Mouse (Mus musculus) erythroblast, embryonic 14.5 days (primary cell): Measurements from ENCODE around the gene Lmf2. TPM values are rescaled to one million over a fixed set of nuclear protein-coding genes. Genes with fewer than 3 reads are reported as not detected.
A peak's percentile ranks its signal among the peaks of the same experiment; 100 is the strongest.

ENCODE experiments used
- H3K27me3 ChIP-seq: 2 replicates; pipeline ENCODE4 v1.6.1; 2012; ENCODE audit warnings: inconsistent platforms; ENCODE audit not compliant: control insufficient read depth
- H3K36me3 ChIP-seq: 2 replicates; pipeline ENCODE4 v1.6.1; 2012; ENCODE audit warnings: mild to moderate bottlenecking, inconsistent platforms; ENCODE audit not compliant: control insufficient read depth
- H3K4me1 ChIP-seq: 2 replicates; pipeline ENCODE4 v1.6.1; 2012; ENCODE audit warnings: inconsistent platforms; ENCODE audit not compliant: control insufficient read depth
- H3K4me3 ChIP-seq: replicated peaks from 2 replicates; pipeline ENCODE3; 2012; ENCODE audit warnings: moderate library complexity, mild to moderate bottlenecking, inconsistent platforms
- H3K9me3 ChIP-seq: 2 replicates; pipeline ENCODE4 v1.6.1; 2012; ENCODE audit warnings: low read length, inconsistent platforms, mixed read lengths; ENCODE audit not compliant: control insufficient read depth
- GATA1 ChIP-seq: IDR thresholded peaks from 2 replicates; pipeline ENCODE4 v1.6.1; 2012; ENCODE audit warnings: low read length, inconsistent platforms, mixed read lengths
- TAL1 ChIP-seq: IDR thresholded peaks from 3 replicates; pipeline ENCODE4 v1.6.1; 2012; ENCODE audit warnings: low read length, inconsistent platforms, mixed read lengths
- polyA plus RNA-seq: library from polyadenylated mRNA; stranded (reverse); fragments of >175 nt; gene quantifications from 2 replicates; pipeline ENCODE4 v1.2.3, GENCODE M21; 2012

The Lmf2 gene
- polyA plus RNA-seq, 1 experiment, result 29.8 TPM

DNA sequence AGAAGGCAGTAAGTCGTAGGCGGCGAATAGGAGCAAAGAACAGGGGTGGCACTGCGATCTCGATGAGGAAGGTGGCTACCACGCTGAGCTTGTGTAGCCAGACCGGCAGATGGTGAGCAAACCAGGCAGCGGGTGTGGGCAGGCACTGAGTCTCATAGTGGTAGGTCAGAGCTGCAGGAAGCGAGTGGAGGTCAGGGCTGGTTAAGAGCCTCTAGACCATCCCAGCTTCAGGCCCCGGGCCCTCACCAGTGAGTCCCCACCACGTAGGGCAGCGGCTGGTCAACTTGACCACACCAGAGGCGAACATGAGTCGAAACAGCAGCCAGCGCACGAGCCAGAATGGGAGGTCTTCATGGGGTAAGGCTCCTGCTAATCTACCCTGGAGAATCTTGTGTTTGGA is 1.6 kb downstream of the Lmf2 start:
- Histone ChIP-seq H3K4me3 (peak overlapping the region; percentile 97), H3K4me1 (peaks cover 43% of the 10 kb centered on the region)

GRCm38 (mm10) chr15:89352795-89353194 is 2.7 kb downstream of the Lmf2 start:
- Histone ChIP-seq H3K9me3 (no peaks in the 10 kb centered on the region), H3K36me3 (peaks cover 58% of the 10 kb centered on the region), H3K27me3 (no peaks in the 10 kb centered on the region), H3K4me1 (peaks cover 33% of the 10 kb centered on the region), H3K4me3 (no peak overlapping the region)
- no peak for TF ChIP-seq GATA1

More for the DNA sequence above, 1.6 kb downstream of the Lmf2 start:
- Histone ChIP-seq H3K27me3 (no peaks in the 10 kb centered on the region), H3K9me3 (no peaks in the 10 kb centered on the region), H3K36me3 (peaks cover 68% of the 10 kb centered on the region)
- no peak for TF ChIP-seq TAL1
- no peak for TF ChIP-seq GATA1

DNA sequence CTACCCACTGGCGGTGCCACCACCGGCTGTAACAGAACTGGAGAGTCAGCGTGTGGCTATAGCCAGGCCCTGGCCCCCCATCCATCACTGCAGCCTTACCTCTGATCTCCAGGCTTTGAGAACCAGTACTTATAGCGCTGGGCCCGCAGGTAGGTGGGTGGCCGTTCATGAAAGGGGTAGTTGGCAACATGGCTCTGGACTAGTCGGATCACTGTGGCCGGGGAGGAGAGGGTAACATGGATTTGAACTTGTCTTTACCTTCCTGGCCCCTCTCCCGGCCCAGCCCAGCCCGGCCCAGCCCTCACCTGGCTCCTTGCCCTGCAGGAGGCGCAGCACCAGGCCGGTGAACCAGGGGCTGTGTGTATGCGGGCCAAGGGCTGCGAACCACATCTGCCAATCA is 3.4 kb downstream of the Lmf2 start:
- no peaks in the 10 kb centered on the region for H3K9me3 ChIP-seq
- no peaks in the 10 kb centered on the region for H3K27me3 ChIP-seq
- no peak overlapping the region for H3K4me3 ChIP-seq
- peaks cover 51% of the 10 kb centered on the region for H3K36me3 ChIP-seq
- TF ChIP-seq TAL1, result no peak
- TF ChIP-seq GATA1, result no peak
- peaks cover 27% of the 10 kb centered on the region for H3K4me1 ChIP-seq

DNA sequence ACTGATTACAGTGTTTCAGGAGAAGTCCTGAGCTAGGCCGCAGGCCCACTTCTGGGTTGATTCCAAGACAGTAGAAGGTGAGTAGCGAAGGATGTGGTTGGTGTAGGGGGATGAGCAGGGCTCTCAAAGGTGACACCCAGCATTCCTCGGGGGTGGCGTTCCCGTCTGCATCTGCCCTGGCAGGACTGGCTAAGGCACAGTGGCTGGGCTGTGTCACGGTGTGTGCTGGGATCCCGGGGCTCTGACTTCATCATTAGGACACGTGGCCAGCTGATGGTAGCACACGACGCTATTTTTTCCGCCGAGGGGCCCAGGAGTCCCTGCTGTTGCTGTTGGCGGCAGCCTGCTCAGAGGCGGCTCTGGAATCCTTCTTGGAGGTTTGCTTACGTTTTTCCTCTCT is 4.2 kb downstream of the Lmf2 start:
- Histone ChIP-seq H3K27me3 (no peaks in the 10 kb centered on the region), H3K4me1 (peaks cover 21% of the 10 kb centered on the region), H3K36me3 (peaks cover 50% of the 10 kb centered on the region), H3K9me3 (no peaks in the 10 kb centered on the region), H3K4me3 (no peak overlapping the region)
- TF ChIP-seq TAL1, result no peak
- no peak for TF ChIP-seq GATA1

GRCm38 (mm10) chr15:89350447-89350846 is 5.0 kb downstream of the Lmf2 start:
- TF ChIP-seq GATA1 (no peak), TAL1 (no peak)
- H3K27me3 ChIP-seq, result no peaks in the 10 kb centered on the region

DNA sequence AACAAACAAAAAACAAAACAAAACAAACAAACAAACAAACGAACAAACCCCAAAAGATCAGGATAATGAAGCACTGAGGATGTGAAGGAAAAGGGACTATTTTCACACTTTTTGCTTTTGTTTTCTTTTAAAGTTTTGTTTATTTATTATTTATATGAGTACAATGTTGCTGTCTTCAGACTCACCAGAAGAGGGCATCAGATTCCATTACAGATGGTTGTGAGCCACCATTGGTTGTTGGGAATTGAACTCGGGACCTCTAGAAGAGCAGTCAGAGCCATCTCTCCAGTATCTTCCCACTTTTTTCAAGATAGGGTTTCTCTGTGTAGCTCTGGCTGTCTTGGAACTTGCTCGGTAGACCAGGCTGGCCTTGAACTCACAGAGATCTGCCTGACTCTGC is 12.1 kb downstream of the Lmf2 start:
- no peaks in the 10 kb centered on the region for H3K4me1 ChIP-seq
- no peaks in the 10 kb centered on the region for H3K9me3 ChIP-seq
- no peaks in the 10 kb centered on the region; the same call in 1 of the 2 replicates for H3K27me3 ChIP-seq
- TF ChIP-seq GATA1 (no peak), TAL1 (no peak)
- H3K4me3 ChIP-seq, result no peak overlapping the region
- H3K36me3 ChIP-seq, result no peaks in the 10 kb centered on the region

More at GRCm38 (mm10) chr15:89350447-89350846, 5.0 kb downstream of the Lmf2 start:
- no peaks in the 10 kb centered on the region for H3K9me3 ChIP-seq
- peaks cover 21% of the 10 kb centered on the region for H3K4me1 ChIP-seq
- H3K36me3 ChIP-seq, result peaks cover 50% of the 10 kb centered on the region
- no peak overlapping the region for H3K4me3 ChIP-seq

GRCm38 (mm10) chr15:89341678-89342077 is 13.8 kb downstream of the Lmf2 start:
- no peaks in the 10 kb centered on the region; the same call in 1 of the 2 replicates for H3K27me3 ChIP-seq
- no peak for TF ChIP-seq TAL1
- no peak for TF ChIP-seq GATA1
- no peak overlapping the region for H3K4me3 ChIP-seq
- no peaks in the 10 kb centered on the region for H3K9me3 ChIP-seq
- no peaks in the 10 kb centered on the region for H3K36me3 ChIP-seq
- no peaks in the 10 kb centered on the region for H3K4me1 ChIP-seq

GRCm38 (mm10) chr15:89340136-89340535 is 15.3 kb downstream of the Lmf2 start:
- Histone ChIP-seq H3K4me1 (no peaks in the 10 kb centered on the region), H3K27me3 (no peaks in the 10 kb centered on the region; the same call in 1 of the 2 replicates), H3K4me3 (no peak overlapping the region), H3K36me3 (no peaks in the 10 kb centered on the region), H3K9me3 (no peaks in the 10 kb centered on the region)
- TF ChIP-seq GATA1 (no peak), TAL1 (no peak)

- H3K9me3 ChIP-seq, result no peaks in the 10 kb centered on the region
- no peak overlapping the region for H3K4me3 ChIP-seq
- TF ChIP-seq GATA1 (no peak), TAL1 (no peak)
- no peaks in the 10 kb centered on the region for H3K36me3 ChIP-seq
- H3K27me3 ChIP-seq, result no peaks in the 10 kb centered on the region; the same call in 1 of the 2 replicates
- no peaks in the 10 kb centered on the region for H3K4me1 ChIP-seq
These were observed 15.8 kb downstream of the Lmf2 start for GRCm38 (mm10) chr15:89339696-89340095.

DNA sequence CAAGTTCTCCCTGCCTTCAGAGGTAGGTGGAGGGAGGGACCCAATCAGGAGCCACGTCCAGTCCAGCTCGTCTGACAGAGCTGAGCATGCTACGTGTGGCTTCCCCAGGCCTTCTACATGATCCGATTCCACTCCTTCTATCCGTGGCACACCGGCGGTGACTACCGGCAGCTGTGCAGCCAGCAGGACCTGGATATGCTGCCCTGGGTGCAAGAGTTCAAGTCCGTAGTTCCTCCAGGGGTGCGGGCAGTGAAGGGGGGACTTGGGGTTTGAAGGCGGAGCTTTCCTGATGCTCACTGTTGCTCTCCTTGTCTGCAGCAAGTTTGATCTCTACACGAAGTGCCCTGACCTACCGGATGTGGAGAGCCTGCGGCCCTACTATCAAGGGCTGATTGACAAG is 19.0 kb downstream of the Lmf2 start:
- H3K4me3 ChIP-seq, result no peak overlapping the region
- H3K36me3 ChIP-seq, result no peaks in the 10 kb centered on the region
- peaks cover 3% of the 10 kb centered on the region for H3K27me3 ChIP-seq
- H3K9me3 ChIP-seq, result no peaks in the 10 kb centered on the region
- no peaks in the 10 kb centered on the region for H3K4me1 ChIP-seq
- TF ChIP-seq GATA1, result no peak
